Mouse (Mus musculus) C2C12 (cell line): ENCODE measurements around the gene Otx2. TPM values are rescaled to one million over a fixed set of nuclear protein-coding genes. Genes with fewer than 3 reads are reported as not detected.

Experiments used
- H3K27me3 ChIP-seq: one replicate; pipeline ENCODE4 v1.6.1; 2011; ENCODE audit not compliant: control insufficient read depth, insufficient read depth, insufficient read length
- H3K36me3 ChIP-seq: one replicate; pipeline ENCODE4 v1.6.1; 2011; ENCODE audit not compliant: control insufficient read depth, insufficient read depth
- H3K4me3 ChIP-seq: one replicate; pipeline ENCODE4 v1.5.1; 2011; ENCODE audit warnings: mild to moderate bottlenecking, control low read depth; ENCODE audit not compliant: poor library complexity, insufficient read depth, severe bottlenecking
- H3K79me2 ChIP-seq: one replicate; pipeline ENCODE4 v1.6.1; 2011; ENCODE audit not compliant: control insufficient read depth, insufficient read depth
- H3K79me3 ChIP-seq: one replicate; pipeline ENCODE4 v1.6.1; 2011; ENCODE audit warnings: low read depth, control low read depth
- H3ac ChIP-seq: one replicate; pipeline ENCODE3; 2011; ENCODE audit warnings: low read depth; ENCODE audit not compliant: control insufficient read depth, insufficient read length
- CEBPB ChIP-seq: IDR thresholded peaks from one replicate; pipeline ENCODE4 v1.6.1; 2011; ENCODE audit warnings: low read depth, mild to moderate bottlenecking, control low read depth, moderate library complexity
- CTCF ChIP-seq: IDR thresholded peaks from one replicate; pipeline ENCODE4 v1.5.1; 2011; ENCODE audit not compliant: control insufficient read depth, insufficient read depth, insufficient read length
- FOSL1 ChIP-seq: IDR thresholded peaks from one replicate; pipeline ENCODE4 v1.8.0; 2011; ENCODE audit warnings: mild to moderate bottlenecking, low read length; ENCODE audit not compliant: poor library complexity, insufficient read depth, severe bottlenecking
- MAX ChIP-seq: IDR thresholded peaks from one replicate; pipeline ENCODE4 v1.6.1; 2011; ENCODE audit warnings: mild to moderate bottlenecking, control low read depth
- MYOD1 ChIP-seq: IDR thresholded peaks from one replicate; pipeline ENCODE4 v1.6.1; 2011; ENCODE audit warnings: low read depth; ENCODE audit not compliant: control insufficient read depth, insufficient read length
- MYOG ChIP-seq: IDR thresholded peaks from one replicate; pipeline ENCODE4 v1.6.1; 2011; ENCODE audit not compliant: control insufficient read depth, insufficient read length; ENCODE audit errors: extremely low read depth
- USF1 ChIP-seq: IDR thresholded peaks from one replicate; pipeline ENCODE4 v1.6.1; 2011; ENCODE audit warnings: low read depth, mild to moderate bottlenecking, control low read depth, moderate library complexity
- polyA plus RNA-seq: library from polyadenylated mRNA; unstranded; fragments of >200 nt; fragmentation: generic; extraction: Trizol; gene quantifications from one replicate; pipeline ENCODE4 v1.2.1, GENCODE M21; 2012; ENCODE audit warnings: missing spikeins

Otx2 gene
- polyA plus RNA-seq, 1 experiment = not detected

- Histone ChIP-seq H3K36me3 (no peaks in the 10 kb centered on the region), H3K79me3 (no peaks in the 10 kb centered on the region), H3K79me2 (no peaks in the 10 kb centered on the region), H3K4me3 (no peak overlapping the region), H3K27me3 (peaks cover 48% of the 10 kb centered on the region), H3ac (no peak overlapping the region)
- no peak for TF ChIP-seq MYOD1
- TF ChIP-seq USF1 = no peak
These were observed 6.8 kb downstream of the Otx2 start for GRCm38 (mm10) chr14:48666771-48667170.

- H3K36me3 ChIP-seq = no peaks in the 10 kb centered on the region
- peaks cover 49% of the 10 kb centered on the region for H3K27me3 ChIP-seq
- no peak for TF ChIP-seq FOSL1
- no peak overlapping the region for H3K4me3 ChIP-seq
- H3K79me2 ChIP-seq = no peaks in the 10 kb centered on the region
- H3K79me3 ChIP-seq = no peaks in the 10 kb centered on the region
- no peak overlapping the region for H3ac ChIP-seq
These were observed 7.6 kb downstream of the Otx2 start for GRCm38 (mm10) chr14:48665816-48666661.

- Histone ChIP-seq H3K4me3 (no peak overlapping the region), H3ac (no peak overlapping the region), H3K36me3 (no peaks in the 10 kb centered on the region), H3K27me3 (peaks cover 52% of the 10 kb centered on the region), H3K79me3 (no peaks in the 10 kb centered on the region), H3K79me2 (no peaks in the 10 kb centered on the region)
- TF ChIP-seq MYOD1 (no peak), USF1 (no peak), CEBPB (no peak), CTCF (no peak), MYOG (no peak), FOSL1 (no peak)
These were observed 8.5 kb downstream of the Otx2 start for GRCm38 (mm10) chr14:48664841-48665815.

- TF ChIP-seq MYOD1 = no peak
- TF ChIP-seq MYOG = no peak
- TF ChIP-seq FOSL1 = no peak
- no peak for TF ChIP-seq USF1
- TF ChIP-seq MAX = no peak
- TF ChIP-seq CTCF = no peak
- TF ChIP-seq CEBPB = no peak
- H3ac ChIP-seq = no peak overlapping the region
- H3K79me3 ChIP-seq = no peaks in the 10 kb centered on the region
- H3K36me3 ChIP-seq = no peaks in the 10 kb centered on the region
- H3K4me3 ChIP-seq = no peak overlapping the region
- no peaks in the 10 kb centered on the region for H3K79me2 ChIP-seq
- peaks cover 53% of the 10 kb centered on the region for H3K27me3 ChIP-seq
These were observed 9.4 kb downstream of the Otx2 start for GRCm38 (mm10) chr14:48664001-48664810.

DNA sequence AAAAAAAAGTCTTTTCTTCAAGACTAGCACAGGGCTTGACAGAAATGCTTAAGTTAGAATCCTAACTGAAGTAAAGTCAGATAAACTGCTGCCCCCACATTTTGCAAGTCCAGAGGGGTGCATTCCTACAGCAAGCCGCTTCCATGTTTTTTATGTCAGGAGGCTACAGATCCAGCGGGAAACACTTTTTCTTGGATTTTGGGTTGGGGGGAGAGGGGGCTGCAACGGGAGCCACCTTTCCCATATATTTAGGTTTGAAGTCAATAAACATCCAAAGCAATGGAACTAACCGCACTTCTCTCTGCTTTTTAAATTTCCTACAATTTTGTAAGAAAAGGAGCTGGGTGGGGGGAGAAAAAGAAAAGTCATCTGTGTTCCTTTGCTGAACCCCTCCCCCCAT is 10.1 kb downstream of the Otx2 start:
- no peaks in the 10 kb centered on the region for H3K79me2 ChIP-seq
- peaks cover 51% of the 10 kb centered on the region for H3K27me3 ChIP-seq
- no peak overlapping the region for H3ac ChIP-seq
- H3K79me3 ChIP-seq = no peaks in the 10 kb centered on the region
- H3K4me3 ChIP-seq = no peak overlapping the region
- no peaks in the 10 kb centered on the region for H3K36me3 ChIP-seq
- no peak for TF ChIP-seq USF1
